8 mouse cellular contexts compared by ENCODE assay signal in the genomic region with DNA sequence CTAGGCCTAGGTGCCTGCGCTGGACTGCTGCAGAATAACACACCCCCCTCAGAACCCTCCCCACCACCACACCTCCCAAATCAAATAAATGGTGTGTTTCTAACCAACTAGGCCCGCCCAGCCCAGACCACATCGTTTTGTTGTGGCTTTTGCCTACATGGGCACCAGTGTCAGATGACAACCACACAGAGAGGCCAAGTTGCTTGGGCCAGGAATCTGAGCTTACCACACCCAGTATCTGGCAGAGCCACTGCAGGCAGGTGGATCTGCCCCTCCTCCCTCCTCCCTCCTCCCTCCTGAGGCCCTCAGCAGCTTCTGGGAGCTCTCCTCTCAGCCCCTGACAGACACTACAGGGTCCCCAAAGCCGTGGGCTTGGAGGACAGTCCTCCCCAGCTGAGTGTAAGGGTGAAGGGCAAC. TPM values are rescaled to one million over a fixed set of nuclear protein-coding genes. Genes with fewer than 3 reads are reported as not detected.
DNase-seq lines count a peak whose midpoint lies in the region; ATAC-seq lines count a peak whose summit lies in the region.

No protein-coding gene starts in this region.

- H3K4me3 ChIP-seq in forebrain, embryonic 10.5 days, result no peak overlapping the region
- H3K4me3 ChIP-seq in forebrain, embryonic 12.5 days (replicated peaks), result no peak overlapping the region
- no peak overlapping the region for H3K4me3 ChIP-seq in embryonic facial prominence, embryonic 13.5 days
- no peak overlapping the region for H3K4me3 ChIP-seq in forebrain, embryonic 15.5 days

- peaks cover 49% of the 10 kb centered on the region for H3K27me3 ChIP-seq in forebrain, embryonic 10.5 days (ENCODE audit: poor library complexity, severe bottlenecking)
- H3K27me3 ChIP-seq in forebrain, embryonic 12.5 days, result peaks cover 3% of the 10 kb centered on the region
- H3K27me3 ChIP-seq in embryonic facial prominence, embryonic 13.5 days, result peaks cover 7% of the 10 kb centered on the region
- no peaks in the 10 kb centered on the region for H3K27me3 ChIP-seq in forebrain, embryonic 15.5 days

- no peak overlapping the region for H3K4me2 ChIP-seq in forebrain, embryonic 12.5 days
- 0 out of 2 replicates have a peak overlapping the region, but pooled peaks have one; percentile 14 for H3K4me2 ChIP-seq in embryonic facial prominence, embryonic 13.5 days
- H3K4me2 ChIP-seq in forebrain, embryonic 15.5 days (replicated peaks), result no peak overlapping the region

- peaks cover 78% of the 10 kb centered on the region for H3K4me1 ChIP-seq in forebrain, embryonic 10.5 days
- peaks cover 15% of the 10 kb centered on the region for H3K4me1 ChIP-seq in forebrain, embryonic 12.5 days
- H3K4me1 ChIP-seq in embryonic facial prominence, embryonic 13.5 days, result peaks cover 50% of the 10 kb centered on the region
- H3K4me1 ChIP-seq in forebrain, embryonic 15.5 days, result no peaks in the 10 kb centered on the region

- H3K9ac ChIP-seq in forebrain, embryonic 12.5 days, result no peak overlapping the region
- H3K9ac ChIP-seq in embryonic facial prominence, embryonic 13.5 days, result no peak overlapping the region
- H3K9ac ChIP-seq in forebrain, embryonic 15.5 days (replicated peaks), result no peak overlapping the region

- 52% methylated on average over 4 of the region's 4 CpGs for WGBS in forebrain, embryonic 10.5 days
- 52% methylated on average over 4 of the region's 4 CpGs for WGBS in forebrain, embryonic 12.5 days
- WGBS in embryonic facial prominence, embryonic 13.5 days, result 15% methylated on average over 4 of the region's 4 CpGs
- 61% methylated on average over 3 of the region's 4 CpGs for WGBS in forebrain, embryonic 15.5 days

- H3K9me3 ChIP-seq in forebrain, embryonic 10.5 days, result no peaks in the 10 kb centered on the region
- no peaks in the 10 kb centered on the region for H3K9me3 ChIP-seq in forebrain, embryonic 12.5 days
- H3K9me3 ChIP-seq in embryonic facial prominence, embryonic 13.5 days, result no peaks in the 10 kb centered on the region
- H3K9me3 ChIP-seq in forebrain, embryonic 15.5 days, result no peaks in the 10 kb centered on the region

- no peaks in the 10 kb centered on the region for H3K36me3 ChIP-seq in forebrain, embryonic 10.5 days (replicated peaks)
- no peaks in the 10 kb centered on the region for H3K36me3 ChIP-seq in forebrain, embryonic 12.5 days (replicated peaks)
- no peaks in the 10 kb centered on the region for H3K36me3 ChIP-seq in embryonic facial prominence, embryonic 13.5 days
- no peaks in the 10 kb centered on the region for H3K36me3 ChIP-seq in forebrain, embryonic 15.5 days

- DNase-seq in forebrain, embryonic 10.5 days (ENCODE audit: extremely low spot score, low spot score), result no peak
- peak; percentile 64 to 74 for DNase-seq in kidney, adult 8-10 months
- peak; percentile 70 for DNase-seq in lung, postnatal 25 days (ENCODE audit: low spot score)
- no peak for DNase-seq in spleen, postnatal 10 days (ENCODE audit: low spot score in 2 of 2)

- ATAC-seq in forebrain, embryonic 12.5 days (ENCODE audit: low FRiP score), result no peak
- ATAC-seq in embryonic facial prominence, embryonic 13.5 days (ENCODE audit: insufficient number of reproducible peaks, insufficient read depth, low FRiP score, low TSS enrichment, low read depth), result peak; percentile 40; the same call in 1 of the 2 replicates
- no peak for ATAC-seq in cerebellum, adult (ENCODE audit: insufficient number of reproducible peaks, low FRiP score, low TSS enrichment)
- ATAC-seq in forebrain, embryonic 15.5 days (replicated peaks), result no peak

- peak overlapping the region; percentile 62; the same call in 1 of the 2 replicates for H3K27ac ChIP-seq in forebrain, embryonic 10.5 days
- no peak overlapping the region for H3K27ac ChIP-seq in forebrain, embryonic 12.5 days
- peak overlapping the region; percentile 13; the same call in 1 of the 2 replicates for H3K27ac ChIP-seq in embryonic facial prominence, embryonic 13.5 days
- H3K27ac ChIP-seq in forebrain, embryonic 15.5 days (replicated peaks), result no peak overlapping the region

RNA-seq across cellular contexts. Expression of a gene that starts 15.1 kb away (rescaled TPM):
- polyA plus RNA-seq in forebrain, embryonic 10.5 days (2016; fragmentation: Nextera tagmentation; extraction: Ambion mirVana), result 7.5 and 7.6 TPM in 2 replicates
- polyA plus RNA-seq in forebrain, embryonic 12.5 days (2016; fragmentation: Nextera tagmentation; extraction: Ambion mirVana), result 2.4 and 2.7 TPM in 2 replicates
- polyA plus RNA-seq in embryonic facial prominence, embryonic 13.5 days (2015; fragmentation: Nextera tagmentation; extraction: Ambion mirVana), result 8.1 and 9.5 TPM in 2 replicates
- polyA plus RNA-seq in forebrain, embryonic 15.5 days (2015; fragmentation: Nextera tagmentation; extraction: Ambion mirVana), result 1.0 and 1.1 TPM in 2 replicates

RNA-seq across cellular contexts. Expression of a gene that starts 19.3 kb away (rescaled TPM):
- 0.06 and 0.11 TPM in 2 replicates for polyA plus RNA-seq in forebrain, embryonic 10.5 days (2016; fragmentation: Nextera tagmentation; extraction: Ambion mirVana)
- polyA plus RNA-seq in forebrain, embryonic 12.5 days (2016; fragmentation: Nextera tagmentation; extraction: Ambion mirVana), result 0.17 and 0.31 TPM in 2 replicates
- polyA plus RNA-seq in embryonic facial prominence, embryonic 13.5 days (2015; fragmentation: Nextera tagmentation; extraction: Ambion mirVana), result 0.67 and 1.0 TPM in 2 replicates
- polyA plus RNA-seq in forebrain, embryonic 15.5 days (2015; fragmentation: Nextera tagmentation; extraction: Ambion mirVana), result 0.17 TPM in 1 of 2 replicates, not detected in the other

RNA-seq across cellular contexts. Expression of a gene that starts 24.4 kb away (rescaled TPM):
- polyA plus RNA-seq in forebrain, embryonic 10.5 days (2016; fragmentation: Nextera tagmentation; extraction: Ambion mirVana), result 34.7 and 41.0 TPM in 2 replicates
- polyA plus RNA-seq in forebrain, embryonic 12.5 days (2016; fragmentation: Nextera tagmentation; extraction: Ambion mirVana), result 27.1 and 28.4 TPM in 2 replicates
- polyA plus RNA-seq in embryonic facial prominence, embryonic 13.5 days (2015; fragmentation: Nextera tagmentation; extraction: Ambion mirVana), result 31.3 and 34.6 TPM in 2 replicates
- 24.2 and 25.9 TPM in 2 replicates for polyA plus RNA-seq in forebrain, embryonic 15.5 days (2015; fragmentation: Nextera tagmentation; extraction: Ambion mirVana)

RNA-seq across cellular contexts. Expression of a gene that starts 25.5 kb away (rescaled TPM):
- 18.3 and 19.2 TPM in 2 replicates for polyA plus RNA-seq in forebrain, embryonic 10.5 days (2016; fragmentation: Nextera tagmentation; extraction: Ambion mirVana)
- polyA plus RNA-seq in forebrain, embryonic 12.5 days (2016; fragmentation: Nextera tagmentation; extraction: Ambion mirVana), result 15.5 and 19.5 TPM in 2 replicates
- 16.1 and 17.3 TPM in 2 replicates for polyA plus RNA-seq in embryonic facial prominence, embryonic 13.5 days (2015; fragmentation: Nextera tagmentation; extraction: Ambion mirVana)
- polyA plus RNA-seq in forebrain, embryonic 15.5 days (2015; fragmentation: Nextera tagmentation; extraction: Ambion mirVana), result 7.8 and 7.9 TPM in 2 replicates

Comparison
In these comparisons a context has a peak if more than half of its experiments do, and no peak if none do; other contexts are left out.
1. H3K27ac ChIP-seq: peak in forebrain, embryonic 10.5 days (single experiment) and embryonic facial prominence, embryonic 13.5 days (single experiment); none in forebrain, embryonic 12.5 days (single experiment) and forebrain, embryonic 15.5 days (single experiment).
2. DNase-seq: peak in kidney, adult 8-10 months (2 of 2) and lung, postnatal 25 days (single experiment); none in forebrain, embryonic 10.5 days (single experiment) and spleen, postnatal 10 days (0 of 2).